Mouse (Mus musculus) testis, adult 2 months (tissue): ENCODE data around the gene Rnf146.

Experiments used
- CTCF ChIP-seq: fragments of 200-500 bp; IDR thresholded peaks from 2 replicates; pipeline ENCODE4 v1.5.1; 2012; ENCODE audit warnings: low read depth, mild to moderate bottlenecking, inconsistent platforms, low read length, moderate library complexity; ENCODE audit not compliant: control insufficient read depth, insufficient read depth, insufficient replicate concordance
- POLR2A ChIP-seq: fragments of 200-500 bp; IDR thresholded peaks from 2 replicates; pipeline ENCODE4 v1.6.1; 2012; ENCODE audit warnings: low read depth, mild to moderate bottlenecking, inconsistent platforms, low read length, moderate library complexity; ENCODE audit not compliant: control insufficient read depth

GRCm38 (mm10) chr10:29313064-29313638 lies 49.1 kb downstream of the Rnf146 start, which contains the start of gene Echdc1:
- peak; percentile 78 for TF ChIP-seq CTCF
- no peak; the same call in 1 of the 2 replicates for TF ChIP-seq POLR2A
